Mouse (Mus musculus): ENCODE results near the gene Gm28048. TPM values are rescaled to one million over a fixed set of nuclear protein-coding genes. Genes with fewer than 3 reads are reported as not detected.
A peak's percentile ranks its signal among the peaks of the same experiment; 100 is the strongest.

Gm28048 gene
- polyA plus RNA-seq, 1 experiment from 2014 or later, result 5.7 TPM

DNA sequence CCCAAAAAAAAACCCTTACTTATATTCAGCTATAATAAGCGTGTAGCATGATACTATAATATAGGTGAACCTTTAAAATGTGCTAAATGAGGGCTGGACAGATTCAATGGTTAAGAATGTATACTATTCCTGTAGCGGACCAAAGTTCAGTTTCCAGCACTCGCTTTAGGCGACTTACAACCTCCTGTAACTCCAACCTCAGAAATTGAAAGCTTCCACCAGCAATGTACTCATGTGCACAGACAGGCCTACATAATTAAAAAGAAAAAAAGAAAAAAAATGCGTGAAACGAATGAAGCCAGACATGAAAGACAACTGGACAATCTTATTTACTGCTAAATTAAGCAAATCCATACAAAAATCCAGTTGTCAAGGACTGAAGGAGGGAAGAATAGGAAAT lies 956 bp upstream of the Gm28048 start:
- peak overlapping the region; percentile 84; the same call in 1 of the 2 replicates for H3K4me2 ChIP-seq (replicated peaks)
- H3K27ac ChIP-seq, result no peak overlapping the region
- 71% methylated on average over 6 of the region's 6 CpGs for WGBS
- no peak for ATAC-seq (ENCODE audit: low FRiP score)
- no peaks in the 10 kb centered on the region for H3K36me3 ChIP-seq
- H3K9ac ChIP-seq, result no peak overlapping the region
- peaks cover 9% of the 10 kb centered on the region for H3K4me1 ChIP-seq
- H3K4me3 ChIP-seq, result no peak overlapping the region
- no peaks in the 10 kb centered on the region for H3K9me3 ChIP-seq (replicated peaks)
- H3K27me3 ChIP-seq, result no peaks in the 10 kb centered on the region

DNA sequence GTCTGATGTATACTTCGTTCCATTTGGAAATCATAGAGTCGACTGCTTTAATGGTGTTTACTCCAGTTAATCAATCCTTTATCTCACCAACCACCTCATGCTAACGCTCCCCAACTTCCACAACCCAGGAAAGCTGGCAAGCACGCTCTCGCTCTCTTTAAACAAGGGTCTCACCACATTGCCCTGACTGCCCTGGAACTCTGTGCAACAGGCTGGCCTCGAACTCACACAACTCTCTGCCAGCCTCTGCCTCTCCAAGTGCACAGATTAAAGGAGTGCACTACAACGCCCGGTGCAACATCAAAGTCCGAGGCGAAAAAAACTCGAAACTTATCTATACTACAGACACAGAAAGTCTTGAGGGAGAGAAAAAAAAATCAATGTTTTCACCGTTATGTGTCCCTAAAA lies 343 bp downstream of the Gm28048 start:
- H3K9ac ChIP-seq, result peak overlapping the region; percentile 75
- H3K4me2 ChIP-seq (replicated peaks), result peak overlapping the region; percentile 84
- 3% methylated on average over 12 of the region's 12 CpGs for WGBS
- H3K4me1 ChIP-seq, result peaks cover 15% of the 10 kb centered on the region
- peaks cover 10% of the 10 kb centered on the region; the same call in 1 of the 2 replicates for H3K36me3 ChIP-seq
- no peaks in the 10 kb centered on the region for H3K27me3 ChIP-seq
- peak overlapping the region; percentile 64 for H3K4me3 ChIP-seq
- ATAC-seq (ENCODE audit: low FRiP score), result peak; percentile 38
- no peaks in the 10 kb centered on the region for H3K9me3 ChIP-seq (replicated peaks)
- peak overlapping the region; percentile 93 for H3K27ac ChIP-seq

DNA sequence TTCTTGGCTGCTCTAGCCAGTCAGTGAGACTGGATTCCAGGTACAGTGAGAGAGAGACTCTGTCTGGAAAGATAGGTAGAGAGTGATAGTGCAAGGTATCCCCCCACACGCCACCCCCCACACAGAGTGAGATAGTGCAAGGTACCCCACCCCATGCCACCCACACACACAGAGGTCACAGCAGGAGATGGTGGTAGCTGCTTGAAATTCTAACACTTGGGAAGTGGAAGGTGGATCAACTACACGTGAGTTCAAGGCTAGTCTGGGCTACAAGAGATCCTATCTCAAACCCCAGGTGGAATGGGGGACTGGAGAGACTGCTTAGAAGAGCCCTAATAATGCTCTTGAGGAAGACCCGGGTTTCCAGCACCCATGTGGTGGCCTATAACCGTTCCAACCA lies 849 bp downstream of the Gm28048 start:
- peaks cover 19% of the 10 kb centered on the region for H3K4me1 ChIP-seq
- peaks cover 13% of the 10 kb centered on the region; the same call in 1 of the 2 replicates for H3K36me3 ChIP-seq
- no peak overlapping the region for H3K27ac ChIP-seq
- 57% methylated on average over 4 of the region's 4 CpGs for WGBS
- H3K27me3 ChIP-seq, result no peaks in the 10 kb centered on the region
- peak overlapping the region; percentile 75 for H3K9ac ChIP-seq
- H3K4me2 ChIP-seq (replicated peaks), result peak overlapping the region; percentile 84
- ATAC-seq (ENCODE audit: low FRiP score), result no peak
- no peaks in the 10 kb centered on the region for H3K9me3 ChIP-seq (replicated peaks)
- peak overlapping the region; percentile 64 for H3K4me3 ChIP-seq

DNA sequence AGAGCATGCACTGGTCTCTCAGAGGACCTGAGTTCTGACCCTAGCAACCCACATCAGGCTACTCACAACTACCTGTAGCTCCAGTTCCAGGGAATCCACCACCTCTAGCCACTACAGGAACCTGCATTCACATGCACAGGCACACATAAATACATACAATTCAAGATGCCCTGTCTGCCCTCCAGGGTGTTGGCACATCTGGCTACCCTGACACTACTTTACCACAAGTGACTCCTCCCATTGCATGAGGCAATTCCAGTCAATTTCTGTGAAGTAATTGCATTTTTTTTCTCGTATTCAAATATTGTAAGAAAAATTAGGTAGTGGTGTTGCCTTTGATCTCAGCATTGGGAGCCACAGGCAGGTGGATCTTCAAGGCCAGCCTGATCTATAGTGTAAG lies 2.7 kb downstream of the Gm28048 start:
- Histone ChIP-seq H3K9me3 (replicated peaks) (0 out of 2 replicates have a peak, but pooled peaks cover 2% of the 10 kb centered on the region), H3K4me3 (no peak overlapping the region), H3K27me3 (no peaks in the 10 kb centered on the region), H3K27ac (no peak overlapping the region), H3K9ac (no peak overlapping the region), H3K4me2 (replicated peaks) (no peak overlapping the region), H3K36me3 (peaks cover 15% of the 10 kb centered on the region), H3K4me1 (peaks cover 24% of the 10 kb centered on the region)
- WGBS, result 88% methylated on average over 1 of the region's 1 CpGs
- ATAC-seq (ENCODE audit: low FRiP score), result no peak

DNA sequence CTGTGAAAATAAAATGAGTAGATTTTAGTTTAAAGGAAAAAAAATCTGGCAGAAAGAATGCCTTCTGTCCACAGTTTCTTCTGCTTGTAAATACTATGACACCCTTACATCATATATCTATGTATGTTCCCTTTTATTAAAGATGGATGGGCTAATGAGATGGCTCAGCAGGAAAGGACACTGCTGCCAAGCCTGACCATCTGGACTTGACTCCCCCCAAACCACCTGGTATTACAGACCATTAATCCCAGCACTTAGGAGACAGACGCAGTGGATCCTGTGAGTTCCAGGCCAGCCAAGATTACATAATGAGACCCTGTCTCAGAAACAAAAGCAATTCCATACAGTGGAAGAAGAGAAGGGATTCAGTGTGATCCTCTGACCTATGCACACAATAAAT lies 3.2 kb downstream of the Gm28048 start:
- no peak overlapping the region for H3K9ac ChIP-seq
- H3K27ac ChIP-seq, result no peak overlapping the region
- WGBS, result 61% methylated on average over 1 of the region's 1 CpGs
- H3K9me3 ChIP-seq (replicated peaks), result peaks cover 4% of the 10 kb centered on the region; the same call in 1 of the 2 replicates
- no peak overlapping the region for H3K4me3 ChIP-seq
- H3K4me1 ChIP-seq, result peaks cover 24% of the 10 kb centered on the region
- H3K36me3 ChIP-seq, result peaks cover 20% of the 10 kb centered on the region
- no peaks in the 10 kb centered on the region for H3K27me3 ChIP-seq
- no peak for ATAC-seq (ENCODE audit: low FRiP score)
- no peak overlapping the region for H3K4me2 ChIP-seq (replicated peaks)

DNA sequence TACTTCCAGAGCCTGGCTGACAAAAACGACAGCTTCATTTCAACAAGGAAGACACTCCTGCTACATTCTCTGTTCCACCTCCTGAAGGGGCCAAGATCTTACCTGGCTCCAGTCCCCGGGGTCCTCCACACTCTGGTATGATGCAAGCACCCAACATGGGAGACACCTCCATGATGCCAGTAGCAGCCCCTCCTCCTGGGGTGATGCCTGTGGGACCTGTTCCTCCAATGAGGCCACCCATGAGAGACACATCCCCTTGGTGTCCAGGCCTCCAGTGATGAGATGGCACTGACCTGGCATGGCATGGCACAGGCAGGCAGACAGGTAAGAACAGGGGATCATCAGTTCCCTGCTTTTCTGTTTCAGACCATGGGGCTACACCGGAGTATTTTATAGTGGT lies 3.7 kb downstream of the Gm28048 start:
- Histone ChIP-seq H3K27ac (no peak overlapping the region), H3K36me3 (peaks cover 24% of the 10 kb centered on the region), H3K9me3 (replicated peaks) (peaks cover 4% of the 10 kb centered on the region; the same call in 1 of the 2 replicates), H3K27me3 (no peaks in the 10 kb centered on the region), H3K9ac (no peak overlapping the region), H3K4me3 (no peak overlapping the region), H3K4me1 (peaks cover 24% of the 10 kb centered on the region), H3K4me2 (replicated peaks) (no peak overlapping the region)
- 91% methylated on average over 3 of the region's 3 CpGs for WGBS
- no peak for ATAC-seq (ENCODE audit: low FRiP score)

DNA sequence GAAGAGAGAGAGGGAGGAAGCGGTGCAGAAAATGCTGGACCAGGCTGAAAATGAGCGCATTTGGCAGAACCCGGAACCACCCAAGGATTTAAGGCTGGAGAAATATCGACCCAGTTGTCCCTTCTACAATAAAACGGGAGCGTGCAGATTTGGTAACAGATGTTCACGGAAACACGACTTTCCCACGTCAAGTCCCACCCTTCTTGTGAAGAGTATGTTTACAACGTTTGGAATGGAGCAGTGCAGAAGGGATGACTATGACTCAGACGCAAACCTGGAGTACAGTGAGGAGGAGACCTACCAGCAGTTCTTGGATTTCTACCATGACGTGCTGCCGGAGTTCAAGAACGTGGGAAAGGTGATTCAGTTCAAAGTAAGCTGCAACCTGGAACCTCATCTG lies 8.3 kb downstream of the Gm28048 start:
- ATAC-seq (ENCODE audit: low FRiP score), result no peak
- H3K4me2 ChIP-seq (replicated peaks), result peak overlapping the region; percentile 54
- peaks cover 38% of the 10 kb centered on the region for H3K36me3 ChIP-seq
- 46% methylated on average over 14 of the region's 14 CpGs for WGBS
- peak overlapping the region; percentile 50 for H3K4me3 ChIP-seq
- no peaks in the 10 kb centered on the region for H3K27me3 ChIP-seq
- peaks cover 24% of the 10 kb centered on the region for H3K9me3 ChIP-seq (replicated peaks)
- peak overlapping the region; percentile 67; the same call in 1 of the 2 replicates for H3K27ac ChIP-seq
- peak overlapping the region; percentile 61 for H3K9ac ChIP-seq
- peaks cover 15% of the 10 kb centered on the region for H3K4me1 ChIP-seq

DNA sequence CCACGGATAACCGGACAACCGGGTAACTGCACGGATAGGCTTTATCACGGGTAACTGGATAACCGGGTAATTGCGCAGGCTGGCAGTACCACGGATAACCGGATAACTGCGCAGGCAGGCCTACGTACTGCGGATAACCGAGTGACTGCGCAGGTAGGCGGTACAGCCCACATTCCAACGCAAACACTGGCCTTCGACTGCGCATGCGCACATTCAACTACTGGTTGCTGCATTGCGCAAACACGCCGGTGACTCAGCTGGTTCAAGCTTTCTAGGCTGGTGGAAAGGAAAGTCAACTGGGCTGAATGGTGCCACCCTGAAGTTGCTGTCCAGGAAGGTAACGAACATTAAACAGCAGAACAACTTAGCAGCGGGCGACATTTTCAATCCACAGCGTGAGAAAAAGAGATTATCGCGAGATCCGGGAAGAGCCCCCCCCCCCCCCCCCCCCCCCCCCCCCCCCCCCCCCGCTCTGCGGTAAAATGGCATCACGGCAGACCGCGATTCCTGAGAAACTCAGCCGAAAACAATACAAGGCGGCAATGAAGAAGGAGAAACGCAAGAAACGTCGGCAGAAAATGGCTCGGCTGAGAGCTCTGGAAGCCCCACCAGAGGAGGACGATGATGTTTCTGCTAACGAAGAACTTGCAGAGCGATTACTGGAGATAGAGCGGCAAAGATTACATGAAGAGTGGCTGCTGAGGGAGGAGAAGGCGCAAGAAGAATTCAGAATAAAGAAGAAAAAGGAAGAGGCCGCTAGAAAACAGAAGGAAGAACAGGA lies 9.0 kb downstream of the Gm28048 start:
- peak overlapping the region; percentile 50 for H3K4me3 ChIP-seq
- peaks cover 29% of the 10 kb centered on the region for H3K9me3 ChIP-seq (replicated peaks)
- H3K27ac ChIP-seq, result peak overlapping the region; percentile 73
- H3K27me3 ChIP-seq, result no peaks in the 10 kb centered on the region
- peak overlapping the region; percentile 65 for H3K4me2 ChIP-seq (replicated peaks)
- peaks cover 41% of the 10 kb centered on the region for H3K36me3 ChIP-seq
- peak overlapping the region; percentile 64 for H3K9ac ChIP-seq
- peaks cover 15% of the 10 kb centered on the region for H3K4me1 ChIP-seq
- 44% methylated on average over 41 of the region's 46 CpGs for WGBS
- ATAC-seq (ENCODE audit: low FRiP score), result peak; percentile 73

DNA sequence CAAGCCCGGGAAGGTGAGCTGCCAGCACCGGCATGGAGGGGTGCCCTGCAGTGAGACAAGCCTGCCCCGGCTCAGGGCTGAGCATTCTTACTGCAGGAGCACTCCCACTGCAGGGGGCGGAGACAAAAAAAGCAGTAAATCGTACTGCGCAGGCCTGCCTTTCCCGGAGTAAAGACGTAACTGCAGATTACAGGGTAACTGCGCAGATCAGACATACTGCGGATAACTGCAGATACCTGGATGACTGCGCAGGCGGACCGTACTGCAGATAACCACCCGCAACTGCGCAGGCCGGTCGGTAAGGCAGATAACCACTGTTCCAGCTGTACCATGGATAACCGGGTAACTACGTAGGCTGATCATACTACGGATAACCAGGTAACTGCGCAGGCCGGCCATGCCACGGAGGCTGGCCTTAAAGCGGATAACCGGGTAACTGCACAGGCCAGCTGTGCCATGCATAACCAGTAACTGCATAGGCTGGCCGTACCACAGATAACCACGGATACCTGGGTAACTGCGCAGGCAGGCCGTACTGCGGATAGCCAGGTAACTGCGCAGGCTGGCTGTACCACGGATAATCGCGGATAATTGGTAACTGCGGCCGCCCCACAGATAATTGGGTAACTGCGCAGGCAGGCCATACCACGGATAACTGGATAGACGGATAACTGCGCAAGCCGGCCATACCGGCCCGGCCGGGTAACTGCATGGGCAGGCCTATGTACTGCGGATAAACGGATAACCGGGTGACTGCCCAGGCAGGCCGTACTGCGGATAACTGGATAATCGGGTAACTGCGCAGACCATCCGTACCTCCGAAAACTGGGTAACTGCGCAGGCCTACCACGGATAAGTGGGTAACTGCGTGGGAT lies 9.8 kb downstream of the Gm28048 start, which contains the start of gene Zrsr1:
TSS of gene Zrsr1 (plus strand) at position 171 of the 875 bp plus-strand sequence.
- peak within 1 kb of the TSS; percentile 50 for H3K4me3 ChIP-seq
- peak within 1 kb of the TSS; percentile 73 for H3K27ac ChIP-seq

DNA sequence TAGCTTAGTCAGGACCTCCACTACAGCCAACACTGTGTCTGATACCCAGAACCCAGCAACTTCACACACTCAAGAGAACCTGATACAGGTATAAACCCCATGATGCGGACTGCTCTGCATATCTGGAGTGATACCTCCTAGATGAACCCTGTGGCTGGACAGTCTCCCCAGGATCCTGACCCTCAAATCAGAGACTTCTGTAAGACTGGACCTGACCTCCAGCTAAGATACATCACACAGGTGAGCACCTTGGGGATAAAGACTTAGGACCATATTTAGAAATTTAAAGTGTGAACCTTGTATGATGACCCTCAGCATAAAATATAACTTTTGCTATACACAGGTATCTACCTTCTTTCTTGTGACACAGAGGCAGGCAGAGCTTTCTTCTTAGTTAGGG lies 11.3 kb downstream of the Gm28048 start:
- ATAC-seq (ENCODE audit: low FRiP score), result no peak
- 97% methylated on average over 1 of the region's 1 CpGs for WGBS
- Histone ChIP-seq H3K9ac (no peak overlapping the region), H3K4me1 (peaks cover 3% of the 10 kb centered on the region; the same call in 1 of the 2 replicates), H3K27ac (no peak overlapping the region), H3K9me3 (replicated peaks) (peaks cover 48% of the 10 kb centered on the region), H3K27me3 (no peaks in the 10 kb centered on the region), H3K4me2 (replicated peaks) (no peak overlapping the region), H3K4me3 (no peak overlapping the region), H3K36me3 (peaks cover 39% of the 10 kb centered on the region)

More for the DNA sequence above, 9.8 kb downstream of the Gm28048 start, which contains the start of gene Zrsr1:
- H3K4me1 ChIP-seq, result peaks cover 14% of the 10 kb centered on the region
- H3K9ac ChIP-seq, result peak within 1 kb of the TSS; percentile 64
- peaks cover 37% of the 10 kb centered on the region for H3K9me3 ChIP-seq (replicated peaks)
- peaks cover 41% of the 10 kb centered on the region for H3K36me3 ChIP-seq
- WGBS, result 47% methylated on average over 56 of the region's 56 CpGs
- no peaks in the 10 kb centered on the region for H3K27me3 ChIP-seq
- ATAC-seq (ENCODE audit: low FRiP score), result peak; percentile 79
- H3K4me2 ChIP-seq (replicated peaks), result peak within 1 kb of the TSS; percentile 65

DNA sequence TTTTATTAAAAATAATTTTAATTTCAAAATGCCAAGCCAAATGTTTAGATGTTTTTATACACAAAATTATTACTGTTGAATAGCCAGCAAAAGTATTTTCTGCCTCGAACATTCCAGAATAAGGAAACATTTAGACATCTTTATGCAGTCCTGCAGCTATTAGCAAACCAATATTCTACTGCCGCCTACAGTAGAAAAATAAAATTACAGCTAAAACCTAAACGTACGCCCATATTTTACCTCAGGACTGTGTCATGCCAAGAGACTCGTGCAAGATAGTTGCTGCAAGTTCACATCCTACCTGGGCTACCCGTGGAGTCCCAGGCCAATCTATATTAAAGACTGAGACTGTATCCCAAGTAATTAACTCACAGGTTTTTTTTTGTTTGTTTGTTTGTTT lies 12.4 kb downstream of the Gm28048 start:
- Histone ChIP-seq H3K27ac (no peak overlapping the region), H3K36me3 (peaks cover 39% of the 10 kb centered on the region), H3K27me3 (no peaks in the 10 kb centered on the region), H3K4me3 (no peak overlapping the region), H3K9me3 (replicated peaks) (peaks cover 48% of the 10 kb centered on the region), H3K4me1 (no peaks in the 10 kb centered on the region), H3K4me2 (replicated peaks) (no peak overlapping the region), H3K9ac (no peak overlapping the region)
- ATAC-seq (ENCODE audit: low FRiP score), result no peak
- 78% methylated on average over 6 of the region's 6 CpGs for WGBS

DNA sequence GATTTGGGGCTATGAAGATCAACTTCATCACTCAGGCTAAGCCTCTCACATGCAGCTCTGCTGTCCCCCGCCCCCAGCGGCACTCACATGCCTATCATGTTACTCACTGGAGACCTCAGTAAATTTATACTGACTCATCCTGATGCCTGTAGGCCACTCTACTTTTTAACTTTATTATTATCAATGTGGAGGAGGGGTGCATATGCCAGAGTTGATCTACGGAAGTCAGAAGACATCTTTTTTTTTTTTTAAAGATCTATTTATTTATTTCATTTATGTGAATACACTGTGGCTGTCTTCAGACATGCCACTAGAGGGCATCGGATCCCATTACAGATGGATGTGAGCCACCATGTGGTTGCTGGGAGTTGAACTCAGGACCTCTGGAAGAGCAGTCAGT lies 16.4 kb downstream of the Gm28048 start:
- Histone ChIP-seq H3K27me3 (no peaks in the 10 kb centered on the region), H3K36me3 (peaks cover 18% of the 10 kb centered on the region; the same call in 1 of the 2 replicates), H3K4me3 (no peak overlapping the region), H3K4me2 (replicated peaks) (no peak overlapping the region), H3K4me1 (no peaks in the 10 kb centered on the region), H3K9ac (no peak overlapping the region), H3K27ac (no peak overlapping the region), H3K9me3 (replicated peaks) (peaks cover 24% of the 10 kb centered on the region)
- 83% methylated on average over 4 of the region's 4 CpGs for WGBS
- ATAC-seq (ENCODE audit: low FRiP score), result no peak

Measured in hindbrain, embryonic 12.5 days (tissue).